Mouse (Mus musculus) lung, postnatal 10 days (tissue): ENCODE measurements at regions not wholly inside any gene's neighbourhood (a gene's known extent, or its start where the extent isn't known, plus 50 kb on each side); places are given as distances from the start of the nearest gene placed in this dataset.

Experiments used
- DNase-seq: peaks from one replicate; pipeline ENCODE4 v3.0.0; 2021

- no peak for DNase-seq
Observed at GRCm38 (mm10) chr16:63351511-63352125, 497.5 kb downstream of the Pros1 start.

DNA sequence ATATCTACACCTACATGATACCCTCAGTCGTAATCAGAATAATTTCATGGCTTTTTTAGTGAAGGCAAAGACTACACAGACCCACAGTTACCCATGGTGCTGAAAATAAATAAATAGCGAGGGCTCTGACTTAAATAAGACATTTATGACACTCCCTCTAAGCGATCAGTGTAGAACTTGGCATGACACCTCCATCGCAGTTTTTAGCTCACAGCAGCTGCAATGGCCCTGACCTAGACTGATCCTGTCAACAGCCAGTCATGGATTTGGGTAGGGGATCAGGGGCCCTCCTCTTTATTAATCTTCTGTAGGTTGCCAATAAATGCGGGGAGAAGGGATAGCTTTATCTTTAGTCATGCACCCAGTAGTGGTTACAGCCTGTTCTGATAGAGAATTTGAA lies 494.1 kb downstream of the Epha3 start:
- DNase-seq = no peak

GRCm38 (mm10) chr16:63371275-63371674 lies 492.7 kb downstream of the Epha3 start:
- no peak for DNase-seq

DNA sequence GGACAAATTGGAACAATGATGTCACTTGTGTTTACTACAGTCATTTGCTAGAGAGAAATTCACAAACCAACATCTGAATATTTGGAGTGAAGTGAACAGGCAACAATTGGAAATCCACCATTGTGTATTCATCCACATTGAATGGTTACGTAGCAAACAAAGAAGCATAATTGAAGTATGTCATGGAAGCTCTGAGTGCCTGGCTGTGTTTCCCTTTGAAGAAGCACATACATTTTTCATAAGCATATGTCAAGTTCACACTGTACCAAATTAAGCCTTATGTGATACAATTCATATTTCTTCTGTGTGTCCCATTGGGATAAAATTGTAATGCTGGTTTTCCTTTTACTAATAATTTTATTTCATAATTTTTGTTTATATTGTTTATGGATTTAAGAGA lies 459.0 kb downstream of the Epha3 start:
- DNase-seq = no peak

GRCm38 (mm10) chr16:63412656-63413055 lies 451.3 kb downstream of the Epha3 start:
- no peak for DNase-seq

DNA sequence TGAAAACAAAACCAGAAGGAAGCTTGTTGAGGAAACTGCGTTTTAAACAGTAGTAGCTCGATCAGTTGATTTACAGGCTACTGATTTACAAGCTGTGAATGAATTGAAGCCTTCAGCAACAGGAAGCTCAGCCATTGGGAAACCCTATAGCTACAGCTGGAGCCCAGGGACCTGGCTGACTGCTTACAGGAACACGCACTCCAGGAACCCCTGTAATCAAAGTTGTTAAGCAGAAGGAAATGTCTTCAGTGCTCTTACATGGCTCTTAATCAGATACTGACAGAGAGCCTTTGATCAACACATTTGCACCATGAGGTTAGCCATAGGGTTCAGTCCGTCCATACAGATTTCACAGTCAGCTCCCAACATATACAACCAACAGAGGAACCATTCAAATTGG lies 411.7 kb downstream of the Epha3 start:
- DNase-seq = no peak

DNA sequence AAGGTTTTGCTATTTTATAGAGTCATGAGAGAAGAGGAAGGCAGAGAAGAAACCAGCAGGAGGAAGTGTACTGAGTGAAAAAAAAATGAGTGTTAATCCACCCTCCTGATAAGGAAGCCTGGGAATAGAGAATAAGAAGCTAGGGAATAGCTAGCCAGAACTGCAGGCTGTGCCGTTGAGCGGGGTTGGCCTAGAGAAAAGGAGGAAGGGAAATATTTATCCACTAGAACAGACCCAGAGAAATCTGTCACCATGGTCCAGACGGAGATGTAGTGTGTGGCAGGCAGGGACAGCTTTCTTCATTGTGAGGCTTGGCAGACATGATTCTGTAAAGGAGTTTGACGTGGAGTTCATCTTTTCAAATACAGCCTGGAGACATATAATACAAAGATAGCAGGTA lies 397.4 kb downstream of the Epha3 start:
- no peak for DNase-seq

- DNase-seq = no peak
Observed at GRCm38 (mm10) chr16:63468851-63469250, 395.1 kb downstream of the Epha3 start.
